In genomic region chr2:47689628-47690027, GRCm38 (mm10) we compare ENCODE assay signal across 22 mouse cellular contexts.
A peak's percentile ranks its signal among the peaks of the same experiment; 100 is the strongest.
DNase-seq lines count a peak whose midpoint lies in the region; ATAC-seq lines count a peak whose summit lies in the region.
"Had no signal": no experiment of that assay in that cellular context is flagged by ENCODE, and none has a peak within 500 bp of the region (broad histone marks: within the 10 kb centered on the region; RNA-seq: fewer than 3 reads in every experiment).

No protein-coding gene starts in this region.

- H3K4me1 ChIP-seq in kidney, embryonic 16.5 days (ENCODE audit: insufficient read depth, low read length) = no peaks in the 10 kb centered on the region
- H3K4me1 ChIP-seq: embryonic facial prominence, embryonic 13.5 days; embryonic facial prominence, embryonic 15.5 days; forebrain, embryonic 10.5 days; forebrain, embryonic 12.5 days had no signal

- no peaks in the 10 kb centered on the region for H3K36me3 ChIP-seq in kidney, embryonic 16.5 days (ENCODE audit: insufficient read depth, low read length)
- H3K36me3 ChIP-seq: embryonic facial prominence, embryonic 13.5 days; embryonic facial prominence, embryonic 15.5 days; forebrain, embryonic 10.5 days; forebrain, embryonic 12.5 days had no signal

- H3K4me2 ChIP-seq in kidney, embryonic 16.5 days (replicated peaks; ENCODE audit: low read depth, low read length) = no peak overlapping the region
- H3K4me2 ChIP-seq: embryonic facial prominence, embryonic 13.5 days; embryonic facial prominence, embryonic 15.5 days; forebrain, embryonic 12.5 days had no signal

- H3K9ac ChIP-seq in kidney, embryonic 16.5 days (replicated peaks; ENCODE audit: low read length) = no peak overlapping the region
- H3K9ac ChIP-seq: embryonic facial prominence, embryonic 13.5 days; embryonic facial prominence, embryonic 15.5 days; forebrain, embryonic 12.5 days had no signal

- no peak overlapping the region for H3K4me3 ChIP-seq in kidney, embryonic 16.5 days (ENCODE audit: low read length)
- H3K4me3 ChIP-seq: embryonic facial prominence, embryonic 13.5 days; embryonic facial prominence, embryonic 15.5 days; erythroblast, embryonic 14.5 days; forebrain, embryonic 10.5 days; forebrain, embryonic 12.5 days had no signal

- WGBS in kidney, embryonic 16.5 days = 83% methylated on average over 2 of the region's 2 CpGs

- ATAC-seq in frontal cortex, adult (ENCODE audit: low TSS enrichment) = no peak
- ATAC-seq in kidney, embryonic 16.5 days (ENCODE audit: low FRiP score, low TSS enrichment) = no peak
- ATAC-seq: forebrain, embryonic 14.5 days; forebrain, embryonic 16.5 days had no signal

- H3K27ac ChIP-seq in kidney, embryonic 16.5 days (ENCODE audit: low read length) = no peak overlapping the region
- H3K27ac ChIP-seq: embryonic facial prominence, embryonic 13.5 days; embryonic facial prominence, embryonic 15.5 days; forebrain, embryonic 10.5 days; forebrain, embryonic 12.5 days had no signal

- no peaks in the 10 kb centered on the region for H3K27me3 ChIP-seq in kidney, embryonic 16.5 days (ENCODE audit: insufficient read depth, low read length)
- H3K27me3 ChIP-seq: embryonic facial prominence, embryonic 13.5 days; embryonic facial prominence, embryonic 15.5 days; forebrain, embryonic 12.5 days had no signal

- DNase-seq in lung, postnatal 10 days = peak; percentile 33
- DNase-seq in lung, postnatal 14 days = peak; percentile 0
- peak; percentile 15 for DNase-seq in lung, postnatal 36 days
- DNase-seq: adrenal gland, adult 2 months; adrenal gland, postnatal 10 days; adrenal gland, postnatal 25 days; cerebellum, adult 11 months; cerebellum, adult 18-20 months; cerebellum, adult 8-10 months; cerebellum, adult 9-11 months; cerebellum, postnatal 14 days; cerebellum, postnatal 36 days; embryo, embryonic 11 days had no signal

- H3K9me3 ChIP-seq in kidney, embryonic 16.5 days (ENCODE audit: low read length) = no peaks in the 10 kb centered on the region
- H3K9me3 ChIP-seq: embryonic facial prominence, embryonic 13.5 days; embryonic facial prominence, embryonic 15.5 days; forebrain, embryonic 10.5 days; forebrain, embryonic 12.5 days had no signal
